Mouse (Mus musculus) embryonic facial prominence, embryonic 14.5 days (tissue): ENCODE measurements at regions not wholly inside any gene's neighbourhood (a gene's known extent, or its start where the extent isn't known, plus 50 kb on each side); places are given as distances from the start of the nearest gene placed in this dataset.
A peak's percentile ranks its signal among the peaks of the same experiment; 100 is the strongest.

ENCODE experiments used
- ATAC-seq: fragments of 200-750 bp; cut with Nextera tagmentation; 2 replicates; pipeline ENCODE4 v1.8.0; 2017; ENCODE audit warnings: low read depth, moderate number of reproducible peaks, moderate TSS enrichment
- DNase-seq: peaks from one replicate; pipeline ENCODE4 v3.0.0-alpha.2; 2015; ENCODE audit warnings: low spot score
- H3K27ac ChIP-seq: fragments of 300-500 bp; sonication (generic); replicated peaks from 2 replicates; pipeline ENCODE4 v1.5.1; 2014; ENCODE audit warnings: low read depth, mild to moderate bottlenecking, low read length, moderate library complexity
- H3K27me3 ChIP-seq: fragments of 300-500 bp; sonication (generic); replicated peaks from 2 replicates; pipeline ENCODE4 v1.6.1; 2014; ENCODE audit warnings: low read length; ENCODE audit not compliant: control insufficient read depth, insufficient read depth
- H3K36me3 ChIP-seq: fragments of 300-500 bp; sonication (generic); 2 replicates; pipeline ENCODE4 v1.6.1; 2014; ENCODE audit warnings: low read length, mixed read lengths; ENCODE audit not compliant: control insufficient read depth, insufficient read depth
- H3K4me1 ChIP-seq: fragments of 300-500 bp; sonication (generic); 2 replicates; pipeline ENCODE4 v1.6.1; 2014; ENCODE audit warnings: antibody characterized with exemption, low read length; ENCODE audit not compliant: control insufficient read depth, insufficient read depth
- H3K4me2 ChIP-seq: fragments of 300-500 bp; sonication (generic); 2 replicates; pipeline ENCODE4 v1.6.1; 2014; ENCODE audit warnings: low read depth, mild to moderate bottlenecking, low read length, moderate library complexity, mixed read lengths
- H3K4me3 ChIP-seq: fragments of 300-500 bp; sonication (generic); 2 replicates; pipeline ENCODE4 v1.5.1; 2014; ENCODE audit warnings: low read depth, mild to moderate bottlenecking, low read length
- H3K9ac ChIP-seq: fragments of 300-500 bp; sonication (generic); 2 replicates; pipeline ENCODE4 v1.6.1; 2014; ENCODE audit warnings: low read depth, mild to moderate bottlenecking, low read length, moderate library complexity, mixed read lengths
- H3K9me3 ChIP-seq: fragments of 300-500 bp; sonication (generic); 2 replicates; pipeline ENCODE4 v1.6.1; 2016; ENCODE audit warnings: low read length; ENCODE audit not compliant: control insufficient read depth
- WGBS: fragments of 180-500 bp; shearing (Covaris S2); extraction: QIAGEN DNeasy Blood & Tissue Kit; methylation state at CpG from one replicate; pipeline ENCODE4 v1.1.7; 2014; 5-methylcytosine and 5-hydroxymethylcytosine counted together

DNA sequence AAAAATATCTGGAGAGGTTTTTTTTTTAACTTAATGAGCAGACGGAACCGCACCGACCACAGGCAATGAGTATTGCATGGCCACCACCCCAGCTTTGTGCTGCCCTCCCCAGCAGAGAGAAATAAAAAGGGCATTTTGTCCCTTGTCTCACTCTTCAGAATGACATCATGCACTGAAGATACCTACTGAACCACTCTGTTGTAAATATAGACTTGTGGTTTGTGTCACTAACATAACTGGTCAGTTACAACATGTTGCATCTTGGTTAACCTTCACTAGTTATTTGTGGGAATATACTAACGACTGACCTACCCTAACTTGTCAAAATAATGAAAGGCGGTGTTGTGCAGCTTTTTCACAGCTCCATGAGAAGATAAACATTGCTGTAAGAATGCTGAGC is 537.5 kb downstream of the Nfib start:
- ATAC-seq, result no peak
- WGBS, result 84% methylated on average over 5 of the region's 5 CpGs
- H3K4me3 ChIP-seq, result no peak overlapping the region
- no peaks in the 10 kb centered on the region for H3K4me1 ChIP-seq
- H3K27ac ChIP-seq, result no peak overlapping the region
- DNase-seq, result no peak
- H3K27me3 ChIP-seq, result no peaks in the 10 kb centered on the region
- no peak overlapping the region for H3K4me2 ChIP-seq
- H3K36me3 ChIP-seq, result no peaks in the 10 kb centered on the region
- H3K9me3 ChIP-seq, result no peaks in the 10 kb centered on the region
- H3K9ac ChIP-seq, result no peak overlapping the region

DNA sequence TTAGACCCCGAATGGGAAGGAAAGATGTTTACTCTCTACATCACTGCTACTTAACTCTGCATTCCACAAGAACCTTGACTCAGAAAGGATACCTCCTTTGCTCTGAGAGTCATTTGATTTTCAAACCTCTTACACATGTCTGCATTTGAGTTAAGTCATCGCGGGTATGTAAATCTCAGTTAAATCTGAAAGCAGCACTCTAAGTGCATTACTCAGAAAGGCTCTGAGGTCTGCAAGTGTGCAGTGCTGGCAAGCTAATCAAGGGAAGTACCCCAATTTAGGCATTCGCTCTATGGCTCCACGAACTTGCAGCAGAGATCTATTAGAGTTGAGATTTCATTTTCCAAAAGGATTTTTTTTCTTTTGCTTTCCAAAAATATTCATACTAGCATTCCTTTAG is 538.2 kb downstream of the Nfib start:
- no peak for DNase-seq
- Histone ChIP-seq H3K27me3 (no peaks in the 10 kb centered on the region), H3K9me3 (no peaks in the 10 kb centered on the region), H3K9ac (no peak overlapping the region), H3K4me2 (no peak overlapping the region), H3K4me1 (no peaks in the 10 kb centered on the region), H3K36me3 (no peaks in the 10 kb centered on the region), H3K27ac (no peak overlapping the region), H3K4me3 (no peak overlapping the region)
- 59% methylated on average over 5 of the region's 5 CpGs for WGBS
- ATAC-seq, result 0 out of 2 replicates have a peak, but pooled peaks have one; percentile 15

DNA sequence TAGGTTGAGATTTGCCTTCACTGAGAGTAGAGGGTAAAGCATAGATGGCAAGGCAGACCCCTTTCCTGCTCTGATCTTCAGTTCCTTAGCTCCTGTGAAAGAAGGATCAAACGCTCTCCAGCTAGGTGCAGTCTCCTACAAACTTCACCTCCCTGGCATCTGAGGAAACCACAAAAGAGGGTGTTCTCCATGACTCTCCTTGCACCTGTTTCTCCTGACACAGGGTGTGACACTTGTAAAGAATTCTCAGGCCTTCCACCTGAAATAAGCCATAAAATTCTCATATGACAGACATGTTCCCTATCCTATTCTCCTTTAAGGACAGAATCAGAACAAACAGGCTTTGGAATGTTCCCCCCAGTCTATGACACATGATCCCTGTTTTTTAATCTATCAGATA is 538.7 kb downstream of the Nfib start:
- H3K9me3 ChIP-seq, result no peaks in the 10 kb centered on the region
- H3K4me2 ChIP-seq, result no peak overlapping the region
- 89% methylated on average over 1 of the region's 1 CpGs for WGBS
- no peaks in the 10 kb centered on the region for H3K36me3 ChIP-seq
- no peak overlapping the region for H3K27ac ChIP-seq
- H3K4me1 ChIP-seq, result no peaks in the 10 kb centered on the region
- no peak overlapping the region for H3K9ac ChIP-seq
- no peaks in the 10 kb centered on the region for H3K27me3 ChIP-seq
- H3K4me3 ChIP-seq, result no peak overlapping the region
- DNase-seq (no peak), ATAC-seq (0 out of 2 replicates have a peak, but pooled peaks have one; percentile 22)

DNA sequence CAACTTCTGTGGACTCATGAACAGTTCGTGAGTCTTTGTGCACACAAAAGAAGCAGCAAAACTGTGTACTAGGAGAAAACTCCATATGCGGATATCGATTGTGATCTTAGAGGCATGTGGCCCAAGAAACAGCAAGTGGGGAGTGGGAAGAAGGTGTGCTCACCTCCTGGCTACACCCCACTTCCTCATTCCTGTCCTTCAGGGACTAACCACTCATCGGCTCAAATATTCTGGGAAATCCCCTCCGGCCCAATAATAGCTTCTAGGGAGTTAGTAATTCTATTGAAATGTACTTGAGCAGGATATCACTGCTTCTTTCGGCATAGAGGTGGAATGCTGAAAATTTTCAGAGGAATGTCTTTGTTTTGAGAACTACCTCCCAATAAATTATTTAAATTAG is 539.5 kb downstream of the Nfib start:
- Histone ChIP-seq H3K9me3 (no peaks in the 10 kb centered on the region), H3K4me3 (no peak overlapping the region), H3K27ac (no peak overlapping the region), H3K4me1 (no peaks in the 10 kb centered on the region), H3K36me3 (no peaks in the 10 kb centered on the region), H3K4me2 (no peak overlapping the region), H3K9ac (no peak overlapping the region), H3K27me3 (no peaks in the 10 kb centered on the region)
- WGBS, result 75% methylated on average over 6 of the region's 6 CpGs
- no peak; the same call in 1 of the 2 replicates for ATAC-seq
- DNase-seq, result no peak

DNA sequence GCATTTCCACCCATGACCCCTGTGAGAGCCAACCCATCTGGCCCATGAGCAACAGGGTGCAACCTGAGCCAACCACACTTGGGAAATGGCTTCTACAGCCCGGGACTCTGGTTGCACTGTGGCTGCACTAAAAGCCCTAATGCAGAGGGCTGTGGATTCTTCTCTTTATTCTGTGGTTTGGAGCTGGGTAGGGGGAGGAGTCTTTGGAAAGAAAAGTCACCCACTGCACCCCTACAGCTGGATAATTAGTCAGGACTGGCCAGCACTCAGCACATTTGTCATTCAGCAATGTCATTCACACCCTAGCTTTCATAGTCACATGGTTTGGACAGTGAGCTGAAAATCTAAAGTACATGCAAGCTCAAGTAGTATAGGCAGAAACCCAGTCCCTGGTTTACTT is 541.5 kb downstream of the Nfib start:
- Histone ChIP-seq H3K4me3 (no peak overlapping the region), H3K27ac (no peak overlapping the region), H3K9ac (no peak overlapping the region), H3K4me2 (no peak overlapping the region), H3K9me3 (no peaks in the 10 kb centered on the region), H3K36me3 (no peaks in the 10 kb centered on the region), H3K27me3 (no peaks in the 10 kb centered on the region), H3K4me1 (no peaks in the 10 kb centered on the region)
- DNase-seq, result peak; percentile 66
- 36% methylated on average over 1 of the region's 1 CpGs for WGBS
- peak; percentile 50; the same call in 1 of the 2 replicates for ATAC-seq

DNA sequence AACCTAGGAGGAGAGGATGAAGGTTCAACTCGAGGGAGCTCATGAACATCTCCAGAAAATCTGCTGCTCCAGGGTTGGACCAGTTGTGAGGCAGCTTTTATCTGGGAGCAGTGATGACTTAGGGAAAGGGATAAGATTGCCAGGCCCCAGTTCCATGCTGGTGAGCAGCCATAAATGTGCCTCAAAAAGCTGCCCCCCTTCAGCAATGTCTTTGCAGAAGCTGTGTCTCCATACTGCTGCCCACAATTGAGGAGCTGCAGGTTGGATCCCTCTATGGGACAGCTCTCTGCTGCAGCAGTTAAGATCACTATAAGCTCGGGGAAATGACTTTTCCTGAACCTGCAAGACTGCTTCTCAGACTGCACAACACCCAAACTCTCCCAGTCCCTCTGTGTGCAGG is 543.7 kb downstream of the Nfib start:
- Histone ChIP-seq H3K4me3 (no peak overlapping the region), H3K4me1 (no peaks in the 10 kb centered on the region), H3K27ac (no peak overlapping the region), H3K27me3 (no peaks in the 10 kb centered on the region), H3K9ac (no peak overlapping the region), H3K36me3 (no peaks in the 10 kb centered on the region), H3K4me2 (no peak overlapping the region), H3K9me3 (no peaks in the 10 kb centered on the region)
- DNase-seq, result no peak
- 69% methylated on average over 2 of the region's 2 CpGs for WGBS
- ATAC-seq, result no peak

DNA sequence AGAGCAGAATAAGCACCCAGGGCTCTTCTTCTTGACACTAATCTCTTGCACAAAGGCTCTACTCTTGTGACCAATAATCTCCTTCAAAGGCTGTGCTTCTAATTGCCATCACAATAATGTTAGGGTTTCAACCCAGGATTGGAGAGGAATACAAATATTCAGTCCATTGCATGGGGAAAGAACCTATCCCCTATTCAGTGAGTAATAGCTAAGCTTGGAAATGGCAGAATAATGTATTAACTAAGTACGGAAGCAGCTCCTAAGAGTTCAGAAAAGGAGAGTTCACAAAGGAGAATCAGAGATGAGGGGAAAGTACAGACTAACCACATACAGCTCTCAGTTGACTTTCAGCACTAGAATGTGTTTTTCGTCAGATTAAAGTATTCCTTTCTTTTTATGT is 544.3 kb downstream of the Nfib start:
- Histone ChIP-seq H3K27me3 (no peaks in the 10 kb centered on the region), H3K36me3 (no peaks in the 10 kb centered on the region), H3K4me1 (peaks cover 3% of the 10 kb centered on the region; the same call in 1 of the 2 replicates), H3K4me2 (no peak overlapping the region), H3K4me3 (no peak overlapping the region), H3K9me3 (no peaks in the 10 kb centered on the region), H3K9ac (no peak overlapping the region), H3K27ac (no peak overlapping the region)
- ATAC-seq (no peak), DNase-seq (no peak)
- 86% methylated on average over 2 of the region's 2 CpGs for WGBS

DNA sequence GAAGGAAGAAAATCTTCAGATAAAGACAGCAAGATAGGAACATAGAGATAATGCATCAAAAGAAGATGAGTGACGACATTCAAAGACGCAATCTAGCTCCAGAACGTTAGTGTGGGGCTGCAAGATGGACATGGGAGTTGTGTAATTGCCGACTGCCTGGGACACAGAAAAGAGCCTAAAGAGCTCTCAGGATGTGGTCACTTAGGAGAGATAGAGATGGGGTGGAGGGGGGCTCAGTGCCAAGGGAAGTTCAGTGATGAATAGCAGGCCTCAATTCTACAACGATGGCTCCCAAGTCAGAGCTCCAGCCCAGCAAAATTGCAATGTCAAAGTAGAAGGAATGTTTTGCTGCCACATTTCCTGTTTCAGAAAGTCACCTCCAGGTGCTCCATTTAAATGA is 545.3 kb downstream of the Nfib start:
- ATAC-seq (no peak), DNase-seq (no peak)
- H3K4me2 ChIP-seq, result no peak overlapping the region
- H3K36me3 ChIP-seq, result no peaks in the 10 kb centered on the region
- no peaks in the 10 kb centered on the region for H3K9me3 ChIP-seq
- H3K27me3 ChIP-seq, result no peaks in the 10 kb centered on the region
- 70% methylated on average over 5 of the region's 5 CpGs for WGBS
- H3K4me1 ChIP-seq, result peaks cover 10% of the 10 kb centered on the region; the same call in 1 of the 2 replicates
- H3K9ac ChIP-seq, result no peak overlapping the region
- no peak overlapping the region for H3K27ac ChIP-seq
- H3K4me3 ChIP-seq, result no peak overlapping the region

DNA sequence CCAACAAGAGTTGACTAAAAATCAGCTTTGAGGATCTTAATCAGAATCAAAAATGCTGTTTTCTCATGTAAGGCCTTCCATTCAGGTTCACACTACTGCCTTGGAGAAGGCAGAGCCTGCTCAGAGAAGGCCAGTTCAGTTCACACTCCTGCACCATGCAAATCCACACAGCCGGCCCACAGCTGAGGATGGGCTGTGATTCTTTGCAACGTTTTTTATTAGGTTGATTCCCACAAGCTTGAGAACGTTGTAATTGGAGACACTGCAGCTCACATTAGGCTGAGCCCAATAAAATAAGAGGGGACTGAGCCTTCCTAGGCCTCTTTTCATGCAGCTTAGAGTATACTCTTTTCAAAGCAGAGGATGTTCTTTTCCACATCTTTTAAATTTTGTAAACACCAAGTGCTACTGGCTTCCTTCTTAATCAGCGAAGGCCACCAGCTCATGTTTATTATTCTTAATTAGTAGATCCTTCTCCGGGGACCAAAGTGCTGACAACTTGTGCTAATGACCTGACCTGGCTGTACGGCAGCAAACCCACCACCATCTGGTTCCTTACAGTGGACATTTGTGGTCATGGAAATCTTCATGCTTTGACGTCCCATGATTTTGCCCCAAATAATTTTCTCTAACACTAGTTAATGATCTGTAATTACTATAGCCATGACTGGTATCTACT is 549.8 kb downstream of the Nfib start:
- no peak overlapping the region for H3K4me3 ChIP-seq
- peaks cover 16% of the 10 kb centered on the region for H3K4me1 ChIP-seq
- H3K27me3 ChIP-seq, result no peaks in the 10 kb centered on the region
- 20% methylated on average over 7 of the region's 7 CpGs for WGBS
- no peak overlapping the region for H3K27ac ChIP-seq
- no peaks in the 10 kb centered on the region for H3K9me3 ChIP-seq
- 0 out of 2 replicates have a peak overlapping the region, but pooled peaks have one; percentile 19 for H3K9ac ChIP-seq
- H3K4me2 ChIP-seq, result no peak overlapping the region
- no peaks in the 10 kb centered on the region for H3K36me3 ChIP-seq
- ATAC-seq (peak; percentile 78), DNase-seq (peak; percentile 70)
